Mouse (Mus musculus) ES-E14 (cell line): ENCODE measurements around the gene Gab1. TPM values are rescaled to one million over a fixed set of nuclear protein-coding genes. Genes with fewer than 3 reads are reported as not detected.

Source experiments
- DNase-seq: peaks from one replicate; pipeline ENCODE4 v3.0.0-alpha.2; 2013; ENCODE audit warnings: low read depth, low spot score
- H3K27ac ChIP-seq: 2 replicates; pipeline ENCODE4 v1.5.1; 2012; ENCODE audit warnings: low read depth, mild to moderate bottlenecking, low read length, moderate library complexity, mixed read lengths; ENCODE audit not compliant: poor library complexity, insufficient read depth, severe bottlenecking
- H3K36me3 ChIP-seq: 2 replicates; pipeline ENCODE4 v1.6.1; 2012; ENCODE audit warnings: mild to moderate bottlenecking, low read length, moderate library complexity, mixed read lengths; ENCODE audit not compliant: control insufficient read depth, poor library complexity, insufficient read depth, severe bottlenecking
- H3K4me1 ChIP-seq, 2 experiments: fragments of 150-350 bp in 1 of 2; sonication (generic) in 1 of 2; 2 replicates each; pipeline ENCODE4 v1.6.1; 2012; ENCODE audit warnings: low read length in 2 of 2, mild to moderate bottlenecking in 1 of 2, mixed read lengths in 1 of 2; ENCODE audit not compliant: control insufficient read depth in 2 of 2, insufficient read depth in 2 of 2, poor library complexity in 1 of 2
- H3K4me3 ChIP-seq, 2 experiments: fragments of 150-350 bp in 1 of 2; sonication (generic) in 1 of 2; 2 replicates each; pipeline ENCODE4 v1.5.1; 2012; ENCODE audit warnings: low read length in 2 of 2, low read depth in 1 of 2, mild to moderate bottlenecking in 1 of 2, mixed read lengths in 1 of 2; ENCODE audit not compliant: insufficient read depth in 1 of 2, poor library complexity in 1 of 2, severe bottlenecking in 1 of 2
- H3K9ac ChIP-seq: 2 replicates; pipeline ENCODE4 v1.6.1; 2012; ENCODE audit warnings: low read depth, mild to moderate bottlenecking, low read length, mixed read lengths; ENCODE audit not compliant: poor library complexity, insufficient read depth, severe bottlenecking
- H3K9me3 ChIP-seq: fragments of 150-350 bp; sonication (generic); 2 replicates; pipeline ENCODE4 v1.6.1; 2012; ENCODE audit warnings: low read depth, mild to moderate bottlenecking, low read length; ENCODE audit not compliant: control insufficient read depth, insufficient read depth
- CHD2 ChIP-seq: IDR thresholded peaks from 2 replicates; pipeline ENCODE4 v1.6.1; 2014; ENCODE audit warnings: mild to moderate bottlenecking, low read depth, low read length, inconsistent platforms
- HCFC1 ChIP-seq: IDR thresholded peaks from 2 replicates; pipeline ENCODE4 v1.6.1; 2012; ENCODE audit warnings: low read length, inconsistent platforms, borderline replicate concordance; ENCODE audit not compliant: insufficient read depth
- MAFK ChIP-seq: IDR thresholded peaks from 2 replicates; pipeline ENCODE4 v1.6.1; 2014; ENCODE audit warnings: mild to moderate bottlenecking, low read depth, low read length, inconsistent platforms; ENCODE audit not compliant: insufficient read depth
- ZC3H11A ChIP-seq: IDR thresholded peaks from 2 replicates; pipeline ENCODE4 v1.6.1; 2012; ENCODE audit warnings: low read depth, mild to moderate bottlenecking, inconsistent platforms, low read length, borderline replicate concordance
- ZNF384 ChIP-seq: IDR thresholded peaks from 2 replicates; pipeline ENCODE4 v1.6.1; 2012; ENCODE audit warnings: low read depth, low read length, inconsistent platforms
- in situ Hi-C, 2 experiments: fragments of 600-800 bp; cut with MboI; formaldehyde crosslinking; loops; one replicate each; pipeline ENCODE4 v1.15.1; 2025; ENCODE audit warnings: low sequenced_read_pairs in 2 of 2, inconsistent platforms in 1 of 2; ENCODE audit not compliant: unreplicated experiment in 2 of 2
- total RNA-seq: library from RNA; depleted of rRNA; stranded (reverse); fragments of 300-350 nt; gene quantifications from 2 replicates; pipeline ENCODE4 v1.2.3, GENCODE M21; 2012

The Gab1 gene
- total RNA-seq, 1 experiment, result 70.9 TPM

DNA sequence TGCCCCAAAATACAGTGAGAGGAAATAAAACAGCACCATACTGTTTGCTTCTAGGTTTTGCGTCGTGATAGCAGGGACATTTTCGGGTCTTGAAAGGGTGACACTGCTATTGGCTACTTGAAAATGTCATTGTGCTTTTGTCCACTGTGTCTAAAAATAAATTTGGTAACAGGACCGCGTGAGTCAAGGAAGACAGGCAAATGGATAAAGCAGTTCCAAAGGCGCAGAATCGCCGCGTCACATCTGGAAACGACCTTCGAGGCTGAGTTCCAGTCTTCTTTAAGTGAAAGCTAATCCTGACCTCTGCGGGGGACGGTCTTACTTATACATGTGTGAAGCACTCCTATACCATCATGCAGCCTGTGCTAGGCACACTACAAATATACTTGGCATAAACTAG is 35.0 kb downstream of the Gab1 start:
- Histone ChIP-seq H3K36me3 (peaks cover 57% of the 10 kb centered on the region), H3K4me3 (no peak overlapping the region), H3K4me1 (peaks cover 4 to 14% of the 10 kb centered on the region in 2 experiments; a peak in 3 of 4 replicates), H3K9me3 (no peaks in the 10 kb centered on the region), H3K27ac (no peak overlapping the region), H3K9ac (no peak overlapping the region)
- DNase-seq, result no peak
- in situ Hi-C loops, result no loop called here
- TF ChIP-seq HCFC1 (no peak), ZC3H11A (no peak), CHD2 (no peak), ZNF384 (no peak), MAFK (no peak)

DNA sequence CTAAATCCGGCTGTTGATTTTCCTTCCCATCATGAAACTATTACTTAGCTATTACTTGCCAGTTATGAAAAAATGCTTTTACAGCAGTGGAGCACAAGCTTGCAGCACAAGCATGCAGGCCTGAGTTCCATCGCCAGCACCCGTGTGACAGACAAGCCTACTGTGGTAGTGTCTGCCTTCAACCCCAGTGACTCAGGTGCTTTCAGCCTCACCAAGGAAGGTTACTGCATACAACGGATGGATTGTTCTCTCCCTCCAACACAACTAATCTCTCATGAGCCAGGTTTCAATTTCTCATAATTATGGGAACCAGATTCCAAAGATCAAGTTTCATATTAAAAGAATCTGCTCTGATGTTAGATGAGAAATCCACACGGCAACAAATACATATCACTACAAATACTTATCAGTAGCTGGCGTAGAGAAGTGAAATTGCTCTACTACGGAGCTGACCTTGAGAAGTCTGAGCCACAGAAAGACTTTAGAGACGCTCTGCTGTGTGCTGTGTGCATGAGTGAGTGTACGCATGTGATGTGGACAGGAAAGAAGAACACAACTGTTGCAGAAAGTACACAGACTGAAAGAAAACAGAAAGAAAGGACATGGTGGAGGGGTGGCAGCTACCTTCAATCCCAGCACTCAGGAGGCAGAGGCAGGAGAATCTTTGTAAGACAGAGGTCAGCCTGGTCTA is 36.4 kb downstream of the Gab1 start:
- DNase-seq, result no peak
- Histone ChIP-seq H3K4me3 (no peak overlapping the region), H3K9me3 (no peaks in the 10 kb centered on the region), H3K9ac (no peak overlapping the region), H3K4me1 (peaks cover 2 to 9% of the 10 kb centered on the region in 2 experiments; a peak in 3 of 4 replicates), H3K36me3 (peaks cover 59% of the 10 kb centered on the region), H3K27ac (no peak overlapping the region)
- TF ChIP-seq ZC3H11A (no peak), ZNF384 (no peak), MAFK (no peak), HCFC1 (no peak), CHD2 (no peak)
- in situ Hi-C loops, result no loop called here

DNA sequence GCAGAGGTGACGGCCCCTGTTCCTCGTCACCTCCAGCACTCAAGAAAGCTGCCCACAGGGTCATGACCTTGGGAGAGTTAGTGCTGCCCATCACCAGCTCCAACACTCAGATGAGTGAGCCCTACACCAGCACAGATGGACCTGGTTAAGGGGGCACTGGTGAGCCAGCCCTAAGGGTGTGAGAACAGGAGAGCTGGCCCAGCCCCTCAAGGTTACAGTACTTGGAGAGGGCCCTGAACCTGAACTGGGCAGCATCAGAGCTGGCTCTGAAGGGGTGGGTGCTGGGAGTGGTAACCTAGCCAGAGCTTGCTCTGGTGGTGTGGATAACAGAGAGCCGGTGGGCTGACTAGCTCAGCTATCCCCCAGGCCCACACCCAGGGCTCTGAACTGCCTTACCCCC is 37.8 kb downstream of the Gab1 start:
- TF ChIP-seq HCFC1 (no peak), ZNF384 (no peak), CHD2 (no peak), MAFK (no peak), ZC3H11A (no peak)
- H3K9me3 ChIP-seq, result no peaks in the 10 kb centered on the region
- no peak overlapping the region for H3K9ac ChIP-seq
- in situ Hi-C loops, result no loop called here
- no peak for DNase-seq
- no peak overlapping the region for H3K27ac ChIP-seq
- peaks cover 2 to 3% of the 10 kb centered on the region in 2 experiments; a peak in 3 of 4 replicates for H3K4me1 ChIP-seq
- peaks cover 47% of the 10 kb centered on the region for H3K36me3 ChIP-seq
- no peak overlapping the region for H3K4me3 ChIP-seq

DNA sequence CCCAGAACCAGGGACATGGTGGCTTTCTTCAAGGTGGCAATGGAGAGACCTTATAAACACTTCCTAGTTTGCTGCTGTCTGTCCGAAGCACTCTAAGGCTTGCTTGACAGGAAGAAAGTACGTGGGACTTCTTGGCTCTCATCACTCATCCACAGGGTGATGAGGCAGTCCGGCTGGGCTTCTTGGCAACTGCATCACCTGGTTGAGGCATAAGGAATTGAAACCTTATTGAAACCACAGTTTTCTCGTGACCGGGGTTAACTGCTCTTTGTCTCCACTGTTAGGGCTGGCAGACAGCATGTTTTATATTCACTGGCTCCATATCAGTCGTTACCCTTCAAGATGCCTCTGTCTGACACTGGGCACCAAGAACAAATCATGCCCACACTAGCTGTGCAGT is 40.2 kb downstream of the Gab1 start:
- H3K9ac ChIP-seq, result no peak overlapping the region
- in situ Hi-C loops, result no loop called here

DNA sequence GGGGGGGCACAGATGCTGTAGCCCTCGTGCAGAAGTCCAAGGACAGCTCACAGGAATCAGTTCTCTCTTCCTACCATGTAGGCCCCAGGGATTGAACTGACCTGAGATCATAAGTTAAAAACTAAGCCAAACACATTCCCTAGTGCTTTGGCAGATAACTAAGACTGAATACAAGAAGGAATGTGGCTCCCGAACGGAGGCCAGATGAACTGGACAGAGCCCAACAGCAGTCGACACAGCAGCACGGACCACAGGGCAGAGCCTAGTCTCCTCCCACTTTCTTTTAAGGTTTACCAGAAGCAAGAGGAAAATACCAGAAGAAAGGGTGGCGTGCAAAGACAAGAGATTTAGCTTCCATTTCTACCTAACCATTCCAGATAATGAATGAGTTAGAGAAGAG is 42.1 kb downstream of the Gab1 start:
- H3K27ac ChIP-seq, result no peak overlapping the region
- TF ChIP-seq ZC3H11A (no peak), CHD2 (no peak), HCFC1 (no peak), ZNF384 (no peak), MAFK (no peak)
- in situ Hi-C loops, result no loop called here

More for the DNA sequence above, 40.2 kb downstream of the Gab1 start:
- Histone ChIP-seq H3K4me3 (no peak overlapping the region), H3K27ac (no peak overlapping the region), H3K9me3 (no peaks in the 10 kb centered on the region), H3K4me1 (peaks cover 0 to 6% of the 10 kb centered on the region in 2 experiments; a peak in 2 of 4 replicates), H3K36me3 (peaks cover 35% of the 10 kb centered on the region)
- TF ChIP-seq CHD2 (no peak), MAFK (no peak), ZC3H11A (no peak), ZNF384 (no peak), HCFC1 (no peak)
- no peak for DNase-seq

More for the DNA sequence above, 42.1 kb downstream of the Gab1 start:
- H3K4me1 ChIP-seq, result peaks cover 0 to 6% of the 10 kb centered on the region in 2 experiments; a peak in 3 of 4 replicates
- no peak for DNase-seq
- H3K36me3 ChIP-seq, result peaks cover 35% of the 10 kb centered on the region
- no peak overlapping the region for H3K9ac ChIP-seq
- no peak overlapping the region for H3K4me3 ChIP-seq
- no peaks in the 10 kb centered on the region for H3K9me3 ChIP-seq
